Mouse (Mus musculus) G1E-ER4 (cell line): Measurements from ENCODE around the gene Alpk3. TPM values are rescaled to one million over a fixed set of nuclear protein-coding genes. Genes with fewer than 3 reads are reported as not detected.

Source experiments
- GATA1 ChIP-seq: IDR thresholded peaks from one replicate; pipeline ENCODE4 v1.8.0; 2012; ENCODE audit warnings: low read length, inconsistent platforms
- polyA plus RNA-seq: library from polyadenylated mRNA; stranded (reverse); fragments of >175 nt; gene quantifications from 2 replicates; pipeline ENCODE4 v1.2.3, GENCODE M21; 2012

Gene Alpk3
- polyA plus RNA-seq, 1 experiment, result 1.5 TPM

GRCm38 (mm10) chr7:81109717-81110651 is 52.6 kb downstream of the Alpk3 start:
- no peak for TF ChIP-seq GATA1

- TF ChIP-seq GATA1, result no peak
Observed at GRCm38 (mm10) chr7:81110791-81111190, 53.4 kb downstream of the Alpk3 start.

GRCm38 (mm10) chr7:81111729-81112128 is 54.3 kb downstream of the Alpk3 start:
- TF ChIP-seq GATA1, result no peak

GRCm38 (mm10) chr7:81112686-81113360 is 55.4 kb downstream of the Alpk3 start:
- no peak for TF ChIP-seq GATA1

GRCm38 (mm10) chr7:81114555-81114954 is 57.2 kb downstream of the Alpk3 start, which contains the start of gene Slc28a1:
Gene Slc28a1 (plus strand): TSS chr7:81114799.
- TF ChIP-seq GATA1, result no peak

GRCm38 (mm10) chr7:81121099-81121498 is 63.7 kb downstream of the Alpk3 start:
- no peak for TF ChIP-seq GATA1

- TF ChIP-seq GATA1, result no peak
Observed at GRCm38 (mm10) chr7:81122808-81123207, 65.4 kb downstream of the Alpk3 start.

GRCm38 (mm10) chr7:81123553-81123952 is 66.2 kb downstream of the Alpk3 start:
- TF ChIP-seq GATA1, result no peak

GRCm38 (mm10) chr7:81124773-81125172 is 67.4 kb downstream of the Alpk3 start:
- no peak for TF ChIP-seq GATA1

GRCm38 (mm10) chr7:81125215-81126175 is 68.1 kb downstream of the Alpk3 start:
- TF ChIP-seq GATA1, result no peak

- no peak for TF ChIP-seq GATA1
Observed at GRCm38 (mm10) chr7:81131864-81132263, 74.5 kb downstream of the Alpk3 start.

GRCm38 (mm10) chr7:81132851-81133279 is 75.5 kb downstream of the Alpk3 start:
- TF ChIP-seq GATA1, result no peak

GRCm38 (mm10) chr7:81133416-81133815 is 76.0 kb downstream of the Alpk3 start:
- no peak for TF ChIP-seq GATA1

GRCm38 (mm10) chr7:81133941-81134340 is 76.5 kb downstream of the Alpk3 start:
- TF ChIP-seq GATA1, result no peak

- no peak for TF ChIP-seq GATA1
Observed at GRCm38 (mm10) chr7:81134614-81135067, 77.2 kb downstream of the Alpk3 start.
